Mouse (Mus musculus): ENCODE data around the gene Clmn.

- TF ChIP-seq CTCF (IDR thresholded peaks at IDR 0.05; ENCODE audit: low read depth) (no peak), EP300 (optimal IDR thresholded peaks at IDR 0.05) (no peak)
Observed at GRCm38 (mm10) chr12:104899835-104900234, 35.0 kb upstream of the Clmn start.
